Mouse (Mus musculus) liver, embryonic 16.5 days (tissue): ENCODE measurements around the gene Znrd1as. TPM values are rescaled to one million over a fixed set of nuclear protein-coding genes. Genes with fewer than 3 reads are reported as not detected.
"Not testable (repeated sequence)": the region's sequence is repeated elsewhere in the genome, so short reads cannot be mapped to it uniquely, and the experiment has no call there.

Experiments
- ATAC-seq: fragments of 200-750 bp; cut with Nextera tagmentation; 2 replicates; pipeline ENCODE4 v1.8.0; 2017; ENCODE audit warnings: low read depth, mild to moderate bottlenecking, moderate number of reproducible peaks, moderate library complexity
- H3K27ac ChIP-seq: fragments of 300-500 bp; sonication (generic); 2 replicates; pipeline ENCODE4 v1.5.1; 2014; ENCODE audit warnings: mild to moderate bottlenecking, low read length
- H3K27me3 ChIP-seq: fragments of 300-500 bp; sonication (generic); 2 replicates; pipeline ENCODE4 v1.6.1; 2014; ENCODE audit warnings: low read depth, low read length, mixed read lengths; ENCODE audit not compliant: control insufficient read depth, insufficient read depth
- H3K36me3 ChIP-seq: fragments of 300-500 bp; sonication (generic); 2 replicates; pipeline ENCODE4 v1.6.1; 2014; ENCODE audit warnings: mild to moderate bottlenecking; ENCODE audit not compliant: control insufficient read depth, insufficient read depth
- H3K4me1 ChIP-seq: fragments of 300-500 bp; sonication (generic); 2 replicates; pipeline ENCODE4 v1.6.1; 2014; ENCODE audit warnings: low read depth, low read length, mixed read lengths; ENCODE audit not compliant: control insufficient read depth
- H3K4me2 ChIP-seq: fragments of 300-500 bp; sonication (generic); 2 replicates; pipeline ENCODE4 v1.6.1; 2014; ENCODE audit warnings: low read depth, low read length, mixed read lengths
- H3K4me3 ChIP-seq: fragments of 300-500 bp; sonication (generic); 2 replicates; pipeline ENCODE4 v1.5.1; 2014; ENCODE audit warnings: low read depth, mild to moderate bottlenecking, low read length
- H3K9ac ChIP-seq: fragments of 300-500 bp; sonication (generic); 2 replicates; pipeline ENCODE4 v1.6.1; 2014; ENCODE audit warnings: low read depth, low read length
- H3K9me3 ChIP-seq: fragments of 300-500 bp; sonication (generic); replicated peaks from 2 replicates; pipeline ENCODE4 v1.6.1; 2016; ENCODE audit warnings: low read length; ENCODE audit not compliant: control insufficient read depth
- WGBS: fragments of 180-500 bp; shearing (Covaris S2); extraction: QIAGEN DNeasy Blood & Tissue Kit; methylation state at CpG from one replicate; pipeline ENCODE4 v1.1.7; 2014; ENCODE audit not compliant: insufficient replicate concordance; 5-methylcytosine and 5-hydroxymethylcytosine counted together
- polyA plus RNA-seq: library from polyadenylated mRNA; unstranded; fragments of >200 nt; fragmentation: Nextera tagmentation; extraction: Ambion mirVana; gene quantifications from 2 replicates; pipeline ENCODE4 v1.2.1, GENCODE M21; 2015

Gene Znrd1as
- polyA plus RNA-seq, 1 experiment from 2014 or later: 3.0 TPM

- H3K27ac ChIP-seq: no peak overlapping the region
- no peaks in the 10 kb centered on the region for H3K36me3 ChIP-seq
- 7% methylated on average over 24 of the region's 24 CpGs for WGBS
- no peak overlapping the region for H3K9ac ChIP-seq
- no peaks in the 10 kb centered on the region for H3K9me3 ChIP-seq
- no peak for ATAC-seq
- H3K4me2 ChIP-seq: no peak overlapping the region
- no peak overlapping the region for H3K4me3 ChIP-seq
- H3K4me1 ChIP-seq: no peaks in the 10 kb centered on the region
- peaks cover 24% of the 10 kb centered on the region for H3K27me3 ChIP-seq
Observed at GRCm38 (mm10) chr17:36988475-36988874, 30.1 kb downstream of the Znrd1as start.

GRCm38 (mm10) chr17:36989437-36989836 is 31.0 kb downstream of the Znrd1as start, which contains the start of gene H2-M5:
TSS of gene H2-M5 (minus strand) at chr17:36989537.
- H3K9me3 ChIP-seq: no peaks in the 10 kb centered on the region
- no peaks in the 10 kb centered on the region for H3K4me1 ChIP-seq
- H3K4me3 ChIP-seq: no peak within 1 kb of the TSS
- peaks cover 24% of the 10 kb centered on the region for H3K27me3 ChIP-seq
- H3K27ac ChIP-seq: no peak within 1 kb of the TSS
- ATAC-seq: no peak
- 31% methylated on average over 5 of the region's 5 CpGs for WGBS
- H3K4me2 ChIP-seq: no peak within 1 kb of the TSS
- no peaks in the 10 kb centered on the region for H3K36me3 ChIP-seq
- no peak within 1 kb of the TSS for H3K9ac ChIP-seq

- H3K4me2 ChIP-seq, H3K9ac ChIP-seq, H3K36me3 ChIP-seq, H3K27ac ChIP-seq, H3K4me1 ChIP-seq, H3K4me3 ChIP-seq, H3K9me3 ChIP-seq, ATAC-seq: not testable (repeated sequence)
- H3K27me3 ChIP-seq: peaks cover 24% of the 10 kb centered on the region
- 70% methylated on average over 6 of the region's 6 CpGs for WGBS
Observed at GRCm38 (mm10) chr17:36990630-36991029, 32.2 kb downstream of the Znrd1as start.

GRCm38 (mm10) chr17:36992336-36993104 is 34.1 kb downstream of the Znrd1as start:
- WGBS: 15% methylated on average over 3 of the region's 3 CpGs
- Histone ChIP-seq H3K27me3 (peaks cover 21% of the 10 kb centered on the region), H3K27ac (no peak overlapping the region), H3K4me2 (no peak overlapping the region), H3K9ac (no peak overlapping the region), H3K9me3 (no peaks in the 10 kb centered on the region), H3K4me3 (no peak overlapping the region), H3K36me3 (no peaks in the 10 kb centered on the region), H3K4me1 (no peaks in the 10 kb centered on the region)
- ATAC-seq: no peak

GRCm38 (mm10) chr17:36993770-36994325 is 35.5 kb downstream of the Znrd1as start:
- Histone ChIP-seq H3K36me3 (no peaks in the 10 kb centered on the region), H3K4me2 (no peak overlapping the region), H3K4me1 (no peaks in the 10 kb centered on the region), H3K27ac (no peak overlapping the region), H3K27me3 (peaks cover 8% of the 10 kb centered on the region), H3K4me3 (no peak overlapping the region), H3K9ac (no peak overlapping the region), H3K9me3 (no peaks in the 10 kb centered on the region)
- ATAC-seq: no peak
- 66% methylated on average over 4 of the region's 4 CpGs for WGBS

GRCm38 (mm10) chr17:36994528-36994927 is 36.1 kb downstream of the Znrd1as start:
- Histone ChIP-seq H3K36me3 (no peaks in the 10 kb centered on the region), H3K4me1 (no peaks in the 10 kb centered on the region), H3K9ac (no peak overlapping the region), H3K4me2 (no peak overlapping the region), H3K27ac (no peak overlapping the region), H3K9me3 (no peaks in the 10 kb centered on the region), H3K4me3 (no peak overlapping the region), H3K27me3 (peaks cover 1% of the 10 kb centered on the region)
- no peak for ATAC-seq
- 63% methylated on average over 2 of the region's 2 CpGs for WGBS

GRCm38 (mm10) chr17:36995448-36995847 is 37.1 kb downstream of the Znrd1as start:
- no peaks in the 10 kb centered on the region for H3K9me3 ChIP-seq
- no peak overlapping the region for H3K27ac ChIP-seq
- no peak overlapping the region for H3K4me2 ChIP-seq
- ATAC-seq: no peak
- no peaks in the 10 kb centered on the region for H3K27me3 ChIP-seq
- 58% methylated on average over 3 of the region's 3 CpGs for WGBS
- H3K36me3 ChIP-seq: no peaks in the 10 kb centered on the region
- H3K4me1 ChIP-seq: no peaks in the 10 kb centered on the region
- H3K9ac ChIP-seq: no peak overlapping the region
- H3K4me3 ChIP-seq: no peak overlapping the region

GRCm38 (mm10) chr17:36997033-36997735 is 38.8 kb downstream of the Znrd1as start:
- no peaks in the 10 kb centered on the region for H3K9me3 ChIP-seq
- H3K9ac ChIP-seq: no peak overlapping the region
- H3K4me1 ChIP-seq: no peaks in the 10 kb centered on the region
- H3K27me3 ChIP-seq: no peaks in the 10 kb centered on the region
- WGBS: 23% methylated on average over 7 of the region's 7 CpGs
- no peak overlapping the region for H3K4me3 ChIP-seq
- H3K36me3 ChIP-seq: no peaks in the 10 kb centered on the region
- H3K4me2 ChIP-seq: no peak overlapping the region
- no peak overlapping the region for H3K27ac ChIP-seq
- ATAC-seq: no peak

- Histone ChIP-seq H3K9ac (no peak overlapping the region), H3K4me3 (no peak overlapping the region), H3K4me1 (no peaks in the 10 kb centered on the region; the same call in 1 of the 2 replicates), H3K9me3 (no peaks in the 10 kb centered on the region), H3K27ac (no peak overlapping the region), H3K4me2 (no peak overlapping the region), H3K36me3 (no peaks in the 10 kb centered on the region), H3K27me3 (peaks cover 11% of the 10 kb centered on the region)
- WGBS: 53% methylated on average over 2 of the region's 2 CpGs
- ATAC-seq: no peak
Observed at GRCm38 (mm10) chr17:36998477-36998876, 40.1 kb downstream of the Znrd1as start.
